In genomic region chr15:52944592-52944991, GRCm38 (mm10) we compare ENCODE assay signal across 18 mouse cellular contexts.
"Had no signal": no experiment of that assay in that cellular context is flagged by ENCODE, and none has a peak within 500 bp of the region (broad histone marks: within the 10 kb centered on the region; RNA-seq: fewer than 3 reads in every experiment).

No protein-coding gene starts in this region.

- H3K4me3 ChIP-seq: layer of hippocampus, adult 2 months; limb, embryonic 10.5 days; limb, embryonic 13.5 days; liver, embryonic 12.5 days; liver, embryonic 15.5 days; lung, embryonic 15.5 days; megakaryocyte, embryonic 14.5 days; midbrain, embryonic 10.5 days; stomach, embryonic 15.5 days had no signal

- H3K27me3 ChIP-seq: limb, embryonic 13.5 days; liver, embryonic 12.5 days; liver, embryonic 15.5 days; lung, embryonic 15.5 days; megakaryocyte, embryonic 14.5 days; stomach, embryonic 15.5 days had no signal

- ATAC-seq: liver, embryonic 12.5 days had no signal

- H3K9ac ChIP-seq: limb, embryonic 13.5 days; liver, embryonic 12.5 days; liver, embryonic 15.5 days; lung, embryonic 15.5 days; stomach, embryonic 15.5 days had no signal

- H3K36me3 ChIP-seq: limb, embryonic 10.5 days; limb, embryonic 13.5 days; liver, embryonic 12.5 days; liver, embryonic 15.5 days; lung, embryonic 15.5 days; midbrain, embryonic 10.5 days; stomach, embryonic 15.5 days had no signal

- H3K4me2 ChIP-seq: limb, embryonic 13.5 days; liver, embryonic 12.5 days; liver, embryonic 15.5 days; lung, embryonic 15.5 days; stomach, embryonic 15.5 days had no signal

- DNase-seq: kidney, adult 9 months; kidney, postnatal 25 days; layer of hippocampus, adult 9-11 months; liver; lung, adult 18-20 months; lung, postnatal 10 days; lung, postnatal 36 days; midbrain, embryonic 14.5 days; thymus, postnatal 25 days had no signal

- H3K4me1 ChIP-seq: limb, embryonic 10.5 days; limb, embryonic 13.5 days; liver, embryonic 12.5 days; liver, embryonic 15.5 days; lung, embryonic 15.5 days; megakaryocyte, embryonic 14.5 days; midbrain, embryonic 10.5 days; stomach, embryonic 15.5 days had no signal

- H3K27ac ChIP-seq: layer of hippocampus, adult 2 months; limb, embryonic 10.5 days; limb, embryonic 13.5 days; liver, embryonic 12.5 days; liver, embryonic 15.5 days; lung, embryonic 15.5 days; midbrain, embryonic 10.5 days; stomach, embryonic 15.5 days had no signal

- H3K9me3 ChIP-seq: limb, embryonic 10.5 days; limb, embryonic 13.5 days; liver, embryonic 12.5 days; liver, embryonic 15.5 days; lung, embryonic 15.5 days; midbrain, embryonic 10.5 days; stomach, embryonic 15.5 days had no signal
